Mouse (Mus musculus) right cerebral cortex, adult 18-20 months (tissue): Measurements from ENCODE around the gene Tomm7.
"Not testable (repeated sequence)": the region's sequence is repeated elsewhere in the genome, so short reads cannot be mapped to it uniquely, and the experiment has no call there.

Source experiments
- DNase-seq: peaks from one replicate; pipeline ENCODE4 v3.0.0; 2022; ENCODE audit warnings: mixed read lengths

Gene Tomm7

DNA sequence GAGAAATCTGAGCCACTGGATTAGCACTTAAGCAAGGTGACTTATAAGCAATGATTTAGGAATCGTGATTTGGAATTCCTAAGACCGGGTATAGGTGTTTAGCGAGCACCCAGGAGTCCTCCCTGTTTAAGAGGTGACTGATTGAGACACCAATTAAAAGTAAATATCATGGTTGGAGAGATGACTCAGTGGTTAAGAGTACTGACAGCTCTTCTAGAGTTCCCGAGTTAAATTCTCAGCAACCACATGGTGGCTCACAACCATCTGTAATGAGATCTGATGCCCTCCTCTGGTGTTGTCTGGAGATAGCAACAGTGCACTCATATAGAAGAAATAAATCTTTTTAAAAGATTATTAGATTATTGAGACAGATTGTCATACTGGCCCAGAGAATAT is 7.2 kb upstream of the Tomm7 start:
- DNase-seq: not testable (repeated sequence)

DNA sequence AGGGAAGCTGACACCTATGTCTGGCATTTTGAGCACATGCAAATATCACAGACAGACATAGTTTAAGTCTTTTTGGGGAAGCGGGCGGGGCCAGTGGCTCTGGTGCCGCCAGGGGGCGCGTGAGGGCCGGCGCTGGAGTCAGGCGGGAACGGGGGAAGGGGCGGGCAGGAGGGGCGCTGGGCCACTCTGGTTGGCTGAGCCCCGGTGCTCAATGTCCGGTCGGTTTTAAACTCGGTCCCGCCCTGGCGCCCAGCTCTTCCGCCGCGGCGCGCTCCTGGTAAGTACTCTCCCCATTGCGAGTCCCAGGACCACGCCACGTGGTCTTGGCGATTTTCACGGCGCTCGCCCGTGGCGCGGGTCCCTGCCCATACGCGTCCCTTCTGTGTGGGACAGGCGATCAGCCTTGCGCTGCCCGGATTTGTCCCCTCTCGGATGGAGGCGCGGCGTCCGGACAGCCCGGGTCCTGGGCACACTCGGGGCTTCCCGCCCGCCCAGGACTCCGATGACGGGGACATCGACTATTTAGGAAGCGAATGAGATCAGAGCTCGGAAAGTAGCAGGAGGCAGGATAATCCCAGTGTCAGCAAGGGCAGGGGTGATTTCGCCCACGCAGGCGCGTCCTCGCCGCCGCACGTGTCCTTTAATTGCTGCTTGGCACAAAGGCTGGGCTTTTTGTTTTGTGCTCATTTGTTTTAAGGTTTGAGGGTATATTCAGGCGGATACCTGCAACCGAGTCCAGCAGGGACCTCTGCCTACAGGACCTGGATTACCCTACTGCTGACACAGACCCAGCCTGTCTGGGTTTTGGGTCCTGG is 6.6 kb upstream of the Tomm7 start:
- DNase-seq: peak; percentile 88

DNA sequence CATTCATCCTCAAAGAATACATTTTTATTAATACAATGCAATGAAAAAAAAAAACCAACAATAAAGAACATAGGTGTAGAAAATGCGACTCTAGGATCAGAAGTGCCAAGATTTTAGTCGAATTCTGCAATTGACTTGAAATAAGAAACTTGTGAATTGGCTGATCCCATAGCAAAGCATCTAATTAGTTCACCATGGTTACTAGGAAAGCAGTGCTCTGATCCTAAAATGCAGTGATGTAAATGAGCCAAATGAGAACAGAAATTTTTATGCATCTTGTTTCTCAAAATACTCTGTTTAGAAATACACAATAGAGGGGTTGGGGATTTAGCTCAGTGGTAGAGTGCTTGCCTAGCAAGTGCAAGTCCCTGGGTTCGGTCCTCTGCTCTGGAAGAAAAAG is 1.2 kb upstream of the Tomm7 start:
- DNase-seq: no peak

DNA sequence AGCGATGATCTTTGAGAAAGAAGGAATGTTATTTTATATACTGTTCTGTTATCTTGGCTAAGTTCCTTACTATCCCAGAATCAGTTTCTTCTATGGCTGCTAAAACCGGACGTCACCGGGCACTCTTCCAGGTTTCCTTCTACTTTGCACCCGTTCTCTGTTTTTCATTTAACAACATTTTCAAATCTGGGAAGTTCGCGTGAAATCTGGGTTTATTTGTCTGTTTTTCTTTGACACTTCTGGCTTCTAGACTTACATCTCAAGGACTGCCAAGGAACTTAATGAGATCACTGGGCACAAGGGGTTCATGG is 525 bp upstream of the Tomm7 start:
- peak; percentile 34 for DNase-seq

DNA sequence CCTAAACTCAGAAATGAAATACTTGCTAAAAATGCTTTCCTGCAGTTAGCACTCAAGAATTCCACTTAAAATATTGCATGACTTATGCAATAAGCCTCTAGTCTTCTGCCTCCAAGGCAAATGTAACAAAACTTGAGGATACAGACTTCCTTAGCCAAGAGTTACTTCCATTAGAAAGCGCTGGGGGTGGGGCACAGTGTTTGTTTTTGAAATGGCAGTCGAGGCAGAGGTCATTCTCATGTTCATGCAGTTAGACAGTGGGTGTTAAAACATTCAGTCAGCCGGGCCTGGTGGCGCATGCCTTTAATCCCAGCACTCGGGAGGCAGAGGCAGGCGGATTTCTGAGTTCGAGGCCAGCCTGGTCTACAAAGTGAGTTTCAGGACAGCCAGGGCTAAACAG is 5.8 kb downstream of the Tomm7 start:
- no peak for DNase-seq

DNA sequence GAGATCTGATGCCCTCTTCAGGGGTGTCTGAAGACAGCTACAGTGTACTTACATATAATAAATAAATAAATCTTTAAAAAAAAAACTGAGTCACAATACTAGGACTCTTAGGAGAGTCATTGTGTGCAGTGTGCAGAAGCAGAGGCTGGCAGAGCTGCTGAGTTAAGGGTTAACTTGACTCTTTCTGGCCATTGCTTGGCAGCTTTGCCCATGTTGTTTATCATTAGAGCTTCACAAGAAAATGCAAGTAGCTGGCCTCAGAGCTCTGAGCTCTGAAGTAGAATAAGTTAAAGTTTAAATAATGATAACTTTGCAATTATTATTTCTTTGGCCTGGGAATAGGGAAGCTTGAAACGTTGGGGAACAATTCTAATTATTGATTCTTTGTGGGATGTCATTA is 8.3 kb downstream of the Tomm7 start:
- DNase-seq: not testable (repeated sequence)

DNA sequence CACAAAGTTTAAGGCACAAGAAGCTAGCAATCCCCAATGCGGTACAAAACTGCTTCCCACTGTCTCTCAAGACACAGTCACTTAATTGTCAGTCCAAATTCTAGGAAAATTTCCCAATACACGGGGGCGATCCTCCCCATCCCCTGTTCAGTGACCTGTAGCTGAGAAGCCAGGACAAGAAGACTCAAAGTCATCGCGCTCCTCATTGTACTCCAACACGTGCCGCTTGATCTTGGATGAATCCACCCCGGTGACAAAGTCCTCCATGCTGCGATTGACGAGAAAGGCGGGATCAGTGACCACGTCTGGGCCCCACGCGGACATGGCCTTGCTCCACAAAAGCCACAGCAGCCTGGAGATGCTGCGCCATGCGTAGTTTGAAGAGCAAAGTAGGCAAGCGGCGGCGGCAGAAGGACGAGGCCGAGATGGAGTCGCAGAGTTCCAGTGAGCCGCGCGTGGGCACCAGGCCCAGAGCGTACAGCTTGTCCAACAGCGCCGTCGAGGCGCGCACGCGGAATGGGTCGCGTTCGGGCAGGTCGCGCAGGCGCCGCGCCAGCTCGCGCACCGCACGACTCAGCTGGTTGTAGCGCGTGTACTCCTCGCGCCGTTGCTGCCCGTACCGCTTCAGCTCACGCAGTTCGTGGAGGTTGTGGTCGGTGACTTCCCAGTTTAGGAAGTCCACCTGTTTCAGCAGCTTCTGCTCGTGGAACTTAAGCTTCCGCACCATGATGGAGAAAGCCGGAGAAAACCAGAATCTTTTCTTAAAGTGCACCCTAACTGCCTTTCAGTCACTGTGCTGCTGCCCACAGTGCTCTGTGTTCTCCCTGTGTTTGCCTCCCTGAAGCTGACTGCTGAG is 12.8 kb downstream of the Tomm7 start:
- peak; percentile 20 for DNase-seq

DNA sequence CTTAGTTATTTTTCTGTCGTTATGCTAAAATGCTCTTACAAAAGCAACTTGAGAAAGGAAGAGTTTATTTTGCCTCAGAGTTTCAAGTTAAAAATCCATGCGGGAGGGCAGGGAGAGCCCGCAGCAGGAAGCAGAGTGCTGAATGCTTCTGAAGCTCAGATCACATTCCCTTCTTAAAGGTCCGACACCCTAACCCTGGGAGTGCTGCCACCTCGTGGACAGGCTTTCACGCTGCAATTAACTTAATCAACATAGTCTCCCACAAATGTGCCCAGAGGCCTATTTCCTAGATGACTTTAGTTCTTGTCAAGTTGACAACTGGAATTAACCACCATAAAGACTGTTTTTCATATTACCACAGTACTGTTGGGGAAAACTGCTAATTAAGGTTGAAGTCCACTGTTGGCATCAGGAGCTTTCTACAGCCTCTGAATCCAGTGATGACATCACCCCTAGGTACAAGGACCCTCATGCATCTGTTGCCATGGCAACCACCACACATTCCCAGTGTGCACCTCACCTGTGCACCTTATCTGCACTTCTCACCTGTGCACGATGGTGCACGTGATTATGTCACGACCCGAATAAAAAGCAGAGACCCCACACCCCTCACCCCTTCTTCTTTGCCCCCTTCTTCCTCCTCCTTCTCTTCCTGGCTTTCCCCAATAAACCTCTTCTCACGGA is 17.5 kb downstream of the Tomm7 start:
- peak; percentile 30 for DNase-seq

DNA sequence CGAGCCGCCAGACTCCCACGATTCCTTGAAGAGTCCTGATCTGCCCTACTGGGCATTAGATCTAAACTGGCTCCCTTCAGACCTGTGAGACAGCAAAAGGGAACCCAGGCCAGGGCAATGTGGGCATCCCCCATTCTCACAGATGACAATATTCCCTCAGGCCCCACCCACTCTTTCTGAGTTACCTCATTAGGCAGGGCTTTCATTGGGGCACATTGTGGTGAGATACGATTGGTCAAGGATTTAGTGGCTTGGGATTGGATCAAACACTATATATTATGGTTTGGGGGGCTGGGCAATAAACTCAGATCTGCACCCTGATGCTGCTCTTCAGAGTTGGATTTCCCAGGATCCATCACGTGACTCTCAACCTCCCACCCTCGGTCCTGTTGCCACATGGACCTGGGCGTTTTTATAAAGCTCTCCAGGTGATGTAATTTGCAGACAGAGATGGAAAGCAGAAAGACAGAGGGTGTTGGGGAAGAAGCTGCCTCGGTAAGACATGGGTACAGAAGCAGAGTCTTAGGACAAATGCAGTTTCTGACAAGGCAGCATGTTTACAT is 19.7 kb downstream of the Tomm7 start:
- no peak for DNase-seq

DNA sequence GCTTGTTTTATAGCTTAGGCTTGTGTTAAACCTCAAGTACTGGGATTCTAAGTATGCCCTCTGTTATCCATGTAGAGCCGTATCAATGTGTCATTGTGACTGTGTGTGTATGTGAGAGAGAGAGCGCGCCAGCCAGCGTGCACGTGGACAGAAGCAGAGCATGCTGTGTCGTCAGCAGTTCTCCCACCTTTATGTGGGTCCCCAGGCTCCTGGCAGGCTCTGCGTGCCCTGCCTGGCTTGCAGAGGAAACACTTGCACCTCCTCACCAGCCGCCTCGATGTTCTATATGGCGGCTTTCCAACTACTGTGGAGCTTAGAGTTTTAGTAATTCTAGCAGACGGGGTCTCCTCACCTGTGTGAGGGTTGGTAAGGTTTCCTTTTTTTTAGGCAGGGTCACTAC is 21.7 kb downstream of the Tomm7 start:
- DNase-seq: no peak

DNA sequence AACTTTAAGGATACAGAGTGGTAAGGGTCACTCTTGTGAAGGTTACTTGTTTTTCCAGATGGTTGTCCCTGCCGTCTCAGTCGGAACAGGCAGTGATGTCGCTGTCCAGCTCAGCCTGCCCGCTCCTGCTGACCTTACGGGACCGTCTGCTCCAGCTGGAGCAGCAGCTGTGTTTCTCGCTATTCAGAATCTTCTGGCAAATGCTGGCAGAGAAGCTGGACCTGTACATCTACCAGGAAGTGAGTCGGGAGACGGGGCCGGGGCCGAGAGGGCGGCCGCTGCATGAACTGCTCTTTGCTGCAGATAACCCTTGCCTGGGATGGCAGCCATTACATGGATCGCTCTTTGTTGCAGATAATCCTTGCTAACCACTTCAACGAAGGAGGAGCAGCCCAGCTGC is 27.3 kb downstream of the Tomm7 start:
- DNase-seq: no peak

DNA sequence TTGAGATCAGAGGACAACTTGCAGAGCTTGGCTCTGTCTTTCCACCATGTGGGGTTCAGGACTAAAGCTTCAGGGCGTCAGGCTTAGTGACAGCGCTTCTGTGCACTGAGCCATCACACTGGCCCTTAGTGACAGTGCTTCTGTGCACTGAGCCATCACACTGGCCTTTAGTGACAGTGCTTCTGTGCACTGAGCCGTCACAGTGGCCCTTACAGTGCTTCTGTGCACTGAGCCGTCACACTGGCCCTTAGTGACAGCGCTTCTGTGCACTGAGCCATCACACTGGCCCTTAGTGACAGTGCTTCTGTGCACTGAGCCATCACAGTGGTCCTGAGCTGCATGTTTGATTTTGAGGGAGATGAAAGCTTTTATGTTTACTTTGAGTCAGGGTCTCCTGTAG is 29.1 kb downstream of the Tomm7 start:
- DNase-seq: no peak

DNA sequence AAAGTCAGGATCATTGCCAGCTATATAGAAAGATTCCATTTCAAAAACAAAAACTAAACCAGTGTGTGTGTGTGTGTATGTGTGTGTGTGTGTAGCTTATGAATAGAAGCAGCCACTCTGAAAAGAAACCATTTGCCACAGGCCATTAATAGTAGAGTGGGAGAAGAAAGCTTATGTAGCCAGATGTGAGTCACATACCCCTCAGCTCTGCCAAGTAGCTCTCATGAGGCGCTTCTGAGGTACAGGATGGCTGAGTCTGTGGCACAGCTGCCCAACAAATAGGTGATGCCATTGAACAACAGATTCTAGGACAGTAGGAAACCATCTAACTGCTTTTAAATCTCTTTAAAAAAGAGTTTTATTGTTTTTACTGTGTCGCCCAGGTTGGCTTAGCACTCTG is 51.2 kb downstream of the Tomm7 start:
- no peak for DNase-seq

DNA sequence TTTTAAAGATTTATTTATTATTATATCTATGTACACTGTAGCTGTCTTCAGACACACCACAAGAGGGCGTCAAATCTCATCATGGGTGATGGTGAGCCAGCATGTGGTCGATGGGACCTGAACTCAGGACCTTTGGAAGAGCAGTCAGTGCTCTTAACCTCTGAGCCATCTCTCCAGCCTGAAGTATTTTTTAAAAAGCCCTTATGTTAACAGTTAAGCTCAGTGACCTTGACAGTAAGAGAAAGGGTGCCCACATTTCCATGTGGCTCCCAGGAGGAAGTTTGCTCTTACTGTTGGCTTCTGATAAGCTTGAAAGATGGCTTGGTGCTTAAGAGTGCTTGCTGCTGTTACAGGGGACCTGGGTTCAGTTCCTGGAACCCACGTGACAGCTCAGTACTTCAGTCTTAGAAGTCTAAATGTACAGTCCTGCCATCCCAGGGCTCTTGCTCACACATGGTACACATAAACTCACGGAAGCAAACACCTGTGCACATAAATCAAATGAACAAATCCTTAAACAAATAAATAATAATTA is 54.8 kb downstream of the Tomm7 start:
- DNase-seq: no peak
